Mouse (Mus musculus): ENCODE results near the gene Adam21. TPM values are rescaled to one million over a fixed set of nuclear protein-coding genes. Genes with fewer than 3 reads are reported as not detected.
"Not testable (repeated sequence)": the region's sequence is repeated elsewhere in the genome, so short reads cannot be mapped to it uniquely, and the experiment has no call there.

Adam21 gene
- total RNA-seq (2021), result not detected
- long read RNA-seq, experiment 1, result 0 reads
- long read RNA-seq, experiment 2, result 0 reads

GRCm38 (mm10) chr12:81568374-81568773, at the start of gene Adam21:
Gene Adam21 (minus strand): TSS chr12:81568474.
- DNase-seq, result no peak

GRCm38 (mm10) chr12:81616980-81617379, 48.7 kb upstream of the Adam21 start:
- no peak for DNase-seq

GRCm38 (mm10) chr12:81615807-81616206, 47.5 kb upstream of the Adam21 start:
- no peak for DNase-seq

- no peak for DNase-seq
Observed at GRCm38 (mm10) chr12:81609445-81609844, 41.2 kb upstream of the Adam21 start.

- DNase-seq, result no peak
Observed at GRCm38 (mm10) chr12:81604995-81605784, 36.9 kb upstream of the Adam21 start.

GRCm38 (mm10) chr12:81596547-81597262, 28.4 kb upstream of the Adam21 start:
- no peak for DNase-seq

- DNase-seq, result peak; percentile 93 to 96
Observed at GRCm38 (mm10) chr12:81594902-81595671, 26.8 kb upstream of the Adam21 start, which contains the start of gene Med6. Gene Med6 (minus strand): TSS chr12:81595008.

- DNase-seq, result no peak
Observed at GRCm38 (mm10) chr12:81567931-81568330, 343 bp downstream of the Adam21 start.

GRCm38 (mm10) chr12:81564173-81564572, 4.1 kb downstream of the Adam21 start:
- DNase-seq, result no peak

- no peak for DNase-seq
Observed at GRCm38 (mm10) chr12:81549286-81549685, 19.0 kb downstream of the Adam21 start.

- DNase-seq, result no peak
Observed at GRCm38 (mm10) chr12:81547163-81547562, 21.1 kb downstream of the Adam21 start.

GRCm38 (mm10) chr12:81533029-81533419, 35.2 kb downstream of the Adam21 start:
- DNase-seq, result no peak

- peak; percentile 88 to 90 for DNase-seq
Observed at GRCm38 (mm10) chr12:81532316-81533028, 35.8 kb downstream of the Adam21 start, which contains the start of the genes Gm20498 and Synj2bp. Gene Gm20498 (minus strand): TSS chr12:81532905. Gene Synj2bp (minus strand): TSS chr12:81532911.

GRCm38 (mm10) chr12:81530587-81530986, 37.7 kb downstream of the Adam21 start:
- DNase-seq, result not testable (repeated sequence)

Other genes with a start within 250 kb of the Adam21 start
- under 1 TPM; 0.43 to 0.72 TPM for gene Slc8a3, start 235.3 kb downstream of the Adam21 start, total RNA-seq (2021)
- gene Gm4787, start 189.0 kb downstream of the Adam21 start, total RNA-seq (2021), result 1 to 10 TPM in 1 of 2 experiments, under 1 TPM in 1; 0.93 to 1.3 TPM
- 1 to 10 TPM; 1.3 to 1.5 TPM for gene Adam4, start 146.5 kb downstream of the Adam21 start, total RNA-seq (2021)
- 100 to 1,000 TPM in 1 of 2 experiments, 10 to 100 TPM in 1; 94.1 to 113 TPM for gene Cox16, start 83.3 kb downstream of the Adam21 start, total RNA-seq (2021)
- 10 to 100 TPM; 35.6 to 38.1 TPM for gene Gm20498, start 35.6 kb downstream of the Adam21 start, total RNA-seq (2021)
- 10 to 100 TPM; 32.3 to 36.4 TPM for gene Synj2bp, start 35.6 kb downstream of the Adam21 start, total RNA-seq (2021)
- 10 to 100 TPM; 23.8 to 24.8 TPM for gene Med6, start 26.5 kb upstream of the Adam21 start, total RNA-seq (2021)
- 1 to 10 TPM; 4.4 TPM for gene Ttc9, start 62.8 kb upstream of the Adam21 start, total RNA-seq (2021)
- gene Map3k9, start 212.7 kb upstream of the Adam21 start, total RNA-seq (2021), result 1 to 10 TPM; 1.2 to 3.4 TPM